Mouse (Mus musculus): ENCODE measurements around the gene Tubb4a.
"Not testable (repeated sequence)": the region's sequence is repeated elsewhere in the genome, so short reads cannot be mapped to it uniquely, and the experiment has no call there.

Gene Tubb4a

GRCm38 (mm10) chr17:57051679-57052078 lies 35.9 kb downstream of the Tubb4a start:
- DNase-seq = not testable (repeated sequence)

- no peak for DNase-seq
Observed at GRCm38 (mm10) chr17:57048816-57049215, 38.8 kb downstream of the Tubb4a start.

GRCm38 (mm10) chr17:57047406-57047805 lies 40.2 kb downstream of the Tubb4a start:
- DNase-seq = no peak

- DNase-seq = no peak
Observed at GRCm38 (mm10) chr17:57041554-57041953, 46.0 kb downstream of the Tubb4a start, which contains the start of gene Slc25a41. TSS of gene Slc25a41 (minus strand) at chr17:57041654.

- no peak for DNase-seq
Observed at GRCm38 (mm10) chr17:57038978-57039377, 48.6 kb downstream of the Tubb4a start.

- DNase-seq = no peak
Observed at GRCm38 (mm10) chr17:57032854-57033253, 54.7 kb downstream of the Tubb4a start.

- DNase-seq = peak; percentile 100
Observed at GRCm38 (mm10) chr17:57031661-57032420, 55.7 kb downstream of the Tubb4a start.

- peak in 1 of 2 experiments; percentile 23 for DNase-seq
Observed at GRCm38 (mm10) chr17:57030931-57031660, 56.5 kb downstream of the Tubb4a start, which contains the start of gene Khsrp. TSS of gene Khsrp (minus strand) at chr17:57031522.
